Mouse (Mus musculus): ENCODE data around the gene Gpr152. TPM values are rescaled to one million over a fixed set of nuclear protein-coding genes. Genes with fewer than 3 reads are reported as not detected.

The Gpr152 gene
- total and polyA plus RNA-seq, 3 experiments, result 0.03 TPM; not detected in 2

DNA sequence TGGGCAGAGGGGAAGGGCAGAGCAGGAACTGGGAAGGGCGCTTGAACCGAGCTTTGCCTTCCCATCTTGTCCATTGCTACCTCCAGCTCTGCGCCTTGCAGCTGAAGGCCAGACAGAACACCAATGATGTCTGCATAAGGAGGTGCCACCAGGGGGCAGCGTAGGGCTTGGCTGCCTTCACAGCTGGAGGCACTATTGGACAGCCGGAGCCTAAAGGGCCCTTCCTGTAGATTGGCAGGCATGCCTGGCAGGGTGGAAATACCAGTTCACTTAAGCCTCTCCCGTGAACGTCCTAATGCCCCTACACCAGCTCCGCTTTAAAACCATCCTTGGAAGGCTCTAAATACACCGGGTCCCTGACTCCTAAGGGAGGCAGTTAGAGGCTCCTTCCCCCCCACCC, 40.5 kb upstream of the Gpr152 start:
- Histone ChIP-seq H3K9me3 (replicated peaks; ENCODE audit: insufficient read depth, low read length) (no peaks in the 10 kb centered on the region), H3K27ac (ENCODE audit: control insufficient read depth, low read depth, low read length) (peak overlapping the region; percentile 44), H3K4me3 (ENCODE audit: control insufficient read depth in 1 of 2, insufficient read depth in 1 of 2, low read depth in 2 of 2, low read length in 2 of 2) (peak overlapping the region; percentile 74 to 99; a peak in 3 of 4 replicates), H3K9ac (ENCODE audit: control insufficient read depth, low read depth, low read length, poor library complexity, severe bottlenecking) (peak overlapping the region; percentile 74), H3K4me1 (ENCODE audit: control insufficient read depth in 1 of 2, insufficient read depth in 2 of 2, low read length in 2 of 2) (peaks cover 0 to 21% of the 10 kb centered on the region in 2 experiments; a peak in 3 of 4 replicates), H3K36me3 (ENCODE audit: control insufficient read depth in 1 of 2, insufficient read depth in 2 of 2, low read length in 2 of 2) (peaks cover 0 to 13% of the 10 kb centered on the region in 2 experiments; a peak in 2 of 4 replicates), H3K27me3 (ENCODE audit: control insufficient read depth in 1 of 2, insufficient read depth in 2 of 2, low read length in 2 of 2) (no peaks in the 10 kb centered on the region), H3K79me2 (ENCODE audit: control insufficient read depth, insufficient read depth, low read length, poor library complexity) (peaks cover 8% of the 10 kb centered on the region)
- peak; percentile 94 for DNase-seq (ENCODE audit: low read depth, low spot score)
- TF ChIP-seq JUND (IDR thresholded peaks at IDR 0.05; ENCODE audit: low read depth, low read length), result no peak
- no peak for TF ChIP-seq RCOR1 (IDR thresholded peaks at IDR 0.05; ENCODE audit: low read depth, low read length)
- no peak for TF ChIP-seq GABPA (IDR thresholded peaks at IDR 0.05; ENCODE audit: low read depth, low read length)
- TF ChIP-seq MAX (IDR thresholded peaks at IDR 0.05; ENCODE audit: low read length), result no peak
- no peak for TF ChIP-seq CHD1 (IDR thresholded peaks at IDR 0.05; ENCODE audit: low read depth, low read length)
- TF ChIP-seq CTCF (IDR thresholded peaks at IDR 0.05 in 2 of 3, conservative IDR thresholded peaks at IDR 0.05 in 1 of 3; ENCODE audit: control insufficient read depth in 1 of 3, insufficient read depth in 1 of 3, low read depth in 2 of 3, low read length in 3 of 3, poor library complexity in 1 of 3, severe bottlenecking in 1 of 3), result peak; percentile 94 to 98 (median 95)
- TF ChIP-seq NRF1 (IDR thresholded peaks at IDR 0.05; ENCODE audit: insufficient read depth, low read depth, low read length, poor library complexity, severe bottlenecking), result 0 out of 2 replicates have a peak, but pooled peaks have one; percentile 3
- TF ChIP-seq MAFK (IDR thresholded peaks at IDR 0.05; ENCODE audit: borderline replicate concordance, low read depth, low read length), result no peak
- TF ChIP-seq MXI1 (IDR thresholded peaks at IDR 0.05; ENCODE audit: low read depth, low read length), result peak; percentile 64
- no peak for TF ChIP-seq MEF2A (IDR thresholded peaks at IDR 0.05; ENCODE audit: extremely low read depth, insufficient replicate concordance, low read depth, low read length, poor library complexity, severe bottlenecking)
- no peak for TF ChIP-seq TBP (IDR thresholded peaks at IDR 0.05; ENCODE audit: low read depth, low read length)
- TF ChIP-seq UBTF (IDR thresholded peaks at IDR 0.05; ENCODE audit: borderline replicate concordance, insufficient read depth, low read depth, low read length), result no peak
- no peak for TF ChIP-seq E2F4 (IDR thresholded peaks at IDR 0.05; ENCODE audit: borderline replicate concordance, low read depth, low read length)
- peak; percentile 55; the same call in 1 of the 2 replicates for TF ChIP-seq ETS1 (IDR thresholded peaks at IDR 0.05; ENCODE audit: low read depth, low read length)
- no peak; the same call in 1 of the 2 replicates for TF ChIP-seq USF1 (IDR thresholded peaks at IDR 0.05; ENCODE audit: low read depth, low read length)
- peak; percentile 52; the same call in 1 of the 2 replicates for TF ChIP-seq HCFC1 (IDR thresholded peaks at IDR 0.05; ENCODE audit: low read depth, low read length)
- no peak for TF ChIP-seq USF2 (IDR thresholded peaks at IDR 0.05; ENCODE audit: borderline replicate concordance in 1 of 2, insufficient read depth in 1 of 2, low read depth in 1 of 2, low read length in 2 of 2)
- no peak for TF ChIP-seq ZMIZ1 (IDR thresholded peaks at IDR 0.05; ENCODE audit: low read depth, low read length)
- TF ChIP-seq EP300 (IDR thresholded peaks at IDR 0.05; ENCODE audit: low read depth in 1 of 2, low read length in 2 of 2), result no peak; a peak in 1 of 4 replicates
- TF ChIP-seq POLR2AphosphoS5 (IDR thresholded peaks at IDR 0.05; ENCODE audit: borderline replicate concordance, low read depth, low read length), result no peak
- no peak for TF ChIP-seq KAT2A (conservative IDR thresholded peaks at IDR 0.05; ENCODE audit: low read depth, low read length)
- TF ChIP-seq ZNF384 (IDR thresholded peaks at IDR 0.05; ENCODE audit: low read depth, low read length), result no peak
- TF ChIP-seq TCF12 (IDR thresholded peaks at IDR 0.05; ENCODE audit: low read depth, low read length), result no peak
- peak; percentile 83 for TF ChIP-seq RAD21 (IDR thresholded peaks at IDR 0.05; ENCODE audit: low read depth, low read length)
- TF ChIP-seq CHD2 (IDR thresholded peaks at IDR 0.05; ENCODE audit: low read length), result no peak
- TF ChIP-seq SIN3A (IDR thresholded peaks at IDR 0.05; ENCODE audit: low read length), result peak; percentile 89
- TF ChIP-seq NELFE (IDR thresholded peaks at IDR 0.05; ENCODE audit: low read depth, low read length), result 0 out of 2 replicates have a peak, but pooled peaks have one; percentile 13
- TF ChIP-seq TAL1 (IDR thresholded peaks at IDR 0.05; ENCODE audit: low read length), result no peak
- peak; percentile 98 for TF ChIP-seq SMC3 (IDR thresholded peaks at IDR 0.05; ENCODE audit: low read depth, low read length)
- no peak for TF ChIP-seq ZKSCAN1 (IDR thresholded peaks at IDR 0.05; ENCODE audit: low read depth, low read length)
- TF ChIP-seq POLR2A (IDR thresholded peaks at IDR 0.05; ENCODE audit: control insufficient read depth in 1 of 2, insufficient read depth in 1 of 2, low read depth in 1 of 2, low read length in 2 of 2, poor library complexity in 1 of 2), result no peak; a peak in 1 of 4 replicates
- peak; percentile 54; the same call in 1 of the 2 replicates for TF ChIP-seq MYC (IDR thresholded peaks at IDR 0.05; ENCODE audit: low read depth, low read length)
- no peak for TF ChIP-seq GATA1 (IDR thresholded peaks at IDR 0.05; ENCODE audit: low read depth, low read length)
- no peak for TF ChIP-seq BHLHE40 (IDR thresholded peaks at IDR 0.05; ENCODE audit: borderline replicate concordance, low read depth, low read length)
- TF ChIP-seq POLR2AphosphoS2 (IDR thresholded peaks at IDR 0.05; ENCODE audit: low read length), result no peak
- TF ChIP-seq MYB (IDR thresholded peaks at IDR 0.05; ENCODE audit: low read depth, low read length), result no peak
- TF ChIP-seq MAZ (IDR thresholded peaks at IDR 0.05; ENCODE audit: low read depth, low read length), result 0 out of 2 replicates have a peak, but pooled peaks have one; percentile 45

Measured in MEL (cell line).